Mouse (Mus musculus) hindbrain, embryonic 12.5 days (tissue): Measurements from ENCODE around the gene Aip. TPM values are rescaled to one million over a fixed set of nuclear protein-coding genes. Genes with fewer than 3 reads are reported as not detected.

Source experiments
- ATAC-seq: fragments of 200-750 bp; cut with Nextera tagmentation; 2 replicates; pipeline ENCODE4 v1.8.0; 2017; ENCODE audit warnings: moderate TSS enrichment; ENCODE audit not compliant: low FRiP score
- H3K27ac ChIP-seq: fragments of 300-500 bp; sonication (generic); 2 replicates; pipeline ENCODE4 v1.5.1; 2016; ENCODE audit warnings: mild to moderate bottlenecking
- H3K27me3 ChIP-seq: fragments of 300-500 bp; sonication (generic); 2 replicates; pipeline ENCODE4 v1.6.1; 2016; ENCODE audit warnings: mild to moderate bottlenecking
- H3K36me3 ChIP-seq: fragments of 300-500 bp; sonication (generic); 2 replicates; pipeline ENCODE4 v1.6.1; 2016; ENCODE audit warnings: mild to moderate bottlenecking
- H3K4me1 ChIP-seq: fragments of 300-500 bp; sonication (generic); 2 replicates; pipeline ENCODE4 v1.6.1; 2016
- H3K4me2 ChIP-seq: fragments of 300-500 bp; sonication (generic); replicated peaks from 2 replicates; pipeline ENCODE4 v1.6.1; 2016; ENCODE audit warnings: mild to moderate bottlenecking
- H3K4me3 ChIP-seq: fragments of 300-500 bp; sonication (generic); 2 replicates; pipeline ENCODE4 v1.5.1; 2016; ENCODE audit warnings: mild to moderate bottlenecking
- H3K9ac ChIP-seq: fragments of 300-500 bp; sonication (generic); 2 replicates; pipeline ENCODE4 v1.6.1; 2016; ENCODE audit warnings: mild to moderate bottlenecking, moderate library complexity
- H3K9me3 ChIP-seq: fragments of 300-500 bp; sonication (generic); replicated peaks from 2 replicates; pipeline ENCODE4 v1.6.1; 2016; ENCODE audit warnings: mild to moderate bottlenecking
- WGBS: fragments of 180-500 bp; shearing (Covaris S2); methylation state at CpG from one replicate; pipeline ENCODE4 v1.1.7; 2016; 5-methylcytosine and 5-hydroxymethylcytosine counted together
- polyA plus RNA-seq: library from polyadenylated mRNA; unstranded; fragments of >200 nt; fragmentation: Nextera tagmentation; extraction: Ambion mirVana; gene quantifications from 2 replicates; pipeline ENCODE4 v1.2.1, GENCODE M21; 2016

The Aip gene
- polyA plus RNA-seq, 1 experiment from 2014 or later: 71.3 TPM

- 88% methylated on average over 22 of the region's 22 CpGs for WGBS
These were observed 25.2 kb upstream of the Aip start for GRCm38 (mm10) chr19:4150567-4151487.

GRCm38 (mm10) chr19:4149764-4150461 is 24.3 kb upstream of the Aip start:
- Histone ChIP-seq H3K4me3 (no peak overlapping the region), H3K27me3 (no peaks in the 10 kb centered on the region), H3K27ac (no peak overlapping the region), H3K4me2 (peak overlapping the region; percentile 89; the same call in 1 of the 2 replicates), H3K36me3 (peaks cover 29% of the 10 kb centered on the region), H3K9ac (no peak overlapping the region; the same call in 1 of the 2 replicates), H3K4me1 (peaks cover 26% of the 10 kb centered on the region), H3K9me3 (no peaks in the 10 kb centered on the region)
- WGBS: 96% methylated on average over 17 of the region's 17 CpGs
- ATAC-seq: no peak

More at GRCm38 (mm10) chr19:4150567-4151487, 25.2 kb upstream of the Aip start:
- no peak for ATAC-seq
- Histone ChIP-seq H3K4me1 (peaks cover 26% of the 10 kb centered on the region), H3K27me3 (no peaks in the 10 kb centered on the region), H3K36me3 (peaks cover 33% of the 10 kb centered on the region), H3K9ac (no peak overlapping the region), H3K4me3 (no peak overlapping the region), H3K9me3 (no peaks in the 10 kb centered on the region), H3K27ac (no peak overlapping the region), H3K4me2 (no peak overlapping the region)

GRCm38 (mm10) chr19:4149283-4149682 is 23.6 kb upstream of the Aip start:
- no peaks in the 10 kb centered on the region for H3K27me3 ChIP-seq
- 91% methylated on average over 11 of the region's 11 CpGs for WGBS
- H3K9ac ChIP-seq: peak overlapping the region; percentile 92
- ATAC-seq: no peak
- no peak overlapping the region for H3K27ac ChIP-seq
- peak overlapping the region; percentile 89 for H3K4me2 ChIP-seq
- H3K4me1 ChIP-seq: peaks cover 26% of the 10 kb centered on the region
- peak overlapping the region; percentile 87 for H3K4me3 ChIP-seq
- no peaks in the 10 kb centered on the region for H3K9me3 ChIP-seq
- H3K36me3 ChIP-seq: peaks cover 29% of the 10 kb centered on the region

- H3K4me2 ChIP-seq: peak overlapping the region; percentile 89
- peak; percentile 62 for ATAC-seq
- WGBS: 5% methylated on average over 8 of the region's 8 CpGs
- no peaks in the 10 kb centered on the region for H3K9me3 ChIP-seq
- peaks cover 29% of the 10 kb centered on the region for H3K36me3 ChIP-seq
- H3K9ac ChIP-seq: peak overlapping the region; percentile 92
- H3K4me3 ChIP-seq: peak overlapping the region; percentile 87
- peak overlapping the region; percentile 66; the same call in 1 of the 2 replicates for H3K27ac ChIP-seq
- no peaks in the 10 kb centered on the region for H3K27me3 ChIP-seq
- H3K4me1 ChIP-seq: peaks cover 26% of the 10 kb centered on the region
These were observed 23.2 kb upstream of the Aip start for GRCm38 (mm10) chr19:4148819-4149218.

- Histone ChIP-seq H3K9ac (peak within 1 kb of the TSS; percentile 92), H3K36me3 (peaks cover 29% of the 10 kb centered on the region), H3K4me3 (peak within 1 kb of the TSS; percentile 87), H3K9me3 (no peaks in the 10 kb centered on the region), H3K27me3 (no peaks in the 10 kb centered on the region), H3K4me1 (peaks cover 26% of the 10 kb centered on the region), H3K27ac (peak within 1 kb of the TSS; percentile 67; the same call in 1 of the 2 replicates), H3K4me2 (peak within 1 kb of the TSS; percentile 89)
- ATAC-seq: peak; percentile 93
- 0% methylated on average over 33 of the region's 33 CpGs for WGBS
These were observed 22.8 kb upstream of the Aip start, which contains the start of gene Coro1b for GRCm38 (mm10) chr19:4148491-4148806. Gene Coro1b (plus strand): TSS chr19:4148619.

GRCm38 (mm10) chr19:4147782-4148490 is 22.3 kb upstream of the Aip start:
- Histone ChIP-seq H3K4me1 (peaks cover 26% of the 10 kb centered on the region), H3K4me2 (peak overlapping the region; percentile 89), H3K9ac (peak overlapping the region; percentile 92), H3K27ac (peak overlapping the region; percentile 67; the same call in 1 of the 2 replicates), H3K4me3 (peak overlapping the region; percentile 87), H3K9me3 (no peaks in the 10 kb centered on the region), H3K27me3 (no peaks in the 10 kb centered on the region), H3K36me3 (peaks cover 29% of the 10 kb centered on the region)
- peak; percentile 33 for ATAC-seq
- WGBS: 37% methylated on average over 9 of the region's 9 CpGs

GRCm38 (mm10) chr19:4147022-4147405 is 21.4 kb upstream of the Aip start:
- no peak overlapping the region for H3K9ac ChIP-seq
- H3K27me3 ChIP-seq: no peaks in the 10 kb centered on the region
- H3K27ac ChIP-seq: no peak overlapping the region
- H3K36me3 ChIP-seq: peaks cover 20% of the 10 kb centered on the region
- peaks cover 26% of the 10 kb centered on the region for H3K4me1 ChIP-seq
- no peaks in the 10 kb centered on the region for H3K9me3 ChIP-seq
- no peak overlapping the region for H3K4me3 ChIP-seq
- ATAC-seq: no peak
- no peak overlapping the region for H3K4me2 ChIP-seq
- 52% methylated on average over 3 of the region's 3 CpGs for WGBS

- 60% methylated on average over 12 of the region's 12 CpGs for WGBS
- Histone ChIP-seq H3K4me1 (peaks cover 26% of the 10 kb centered on the region), H3K4me2 (no peak overlapping the region), H3K27ac (no peak overlapping the region), H3K4me3 (no peak overlapping the region), H3K9me3 (no peaks in the 10 kb centered on the region), H3K27me3 (no peaks in the 10 kb centered on the region), H3K36me3 (peaks cover 15% of the 10 kb centered on the region), H3K9ac (no peak overlapping the region)
- ATAC-seq: no peak
These were observed 20.8 kb upstream of the Aip start for GRCm38 (mm10) chr19:4146366-4147021.

- H3K4me3 ChIP-seq: no peak overlapping the region
- 85% methylated on average over 5 of the region's 5 CpGs for WGBS
These were observed 20.3 kb upstream of the Aip start for GRCm38 (mm10) chr19:4145936-4146335.

GRCm38 (mm10) chr19:4144550-4145498 is 19.2 kb upstream of the Aip start:
- H3K4me1 ChIP-seq: peaks cover 18% of the 10 kb centered on the region
- no peak overlapping the region for H3K4me2 ChIP-seq
- H3K36me3 ChIP-seq: no peaks in the 10 kb centered on the region
- no peak overlapping the region for H3K4me3 ChIP-seq
- no peak overlapping the region for H3K9ac ChIP-seq
- no peaks in the 10 kb centered on the region for H3K9me3 ChIP-seq
- WGBS: 88% methylated on average over 16 of the region's 16 CpGs
- H3K27ac ChIP-seq: no peak overlapping the region
- H3K27me3 ChIP-seq: no peaks in the 10 kb centered on the region
- no peak for ATAC-seq

More at GRCm38 (mm10) chr19:4145936-4146335, 20.3 kb upstream of the Aip start:
- H3K4me1 ChIP-seq: peaks cover 26% of the 10 kb centered on the region
- no peaks in the 10 kb centered on the region for H3K27me3 ChIP-seq
- H3K36me3 ChIP-seq: peaks cover 10% of the 10 kb centered on the region
- no peaks in the 10 kb centered on the region for H3K9me3 ChIP-seq
- ATAC-seq: no peak
- no peak overlapping the region for H3K9ac ChIP-seq
- no peak overlapping the region for H3K27ac ChIP-seq
- H3K4me2 ChIP-seq: no peak overlapping the region
